Mouse (Mus musculus): ENCODE results near the gene Sh3bgrl2.

DNA sequence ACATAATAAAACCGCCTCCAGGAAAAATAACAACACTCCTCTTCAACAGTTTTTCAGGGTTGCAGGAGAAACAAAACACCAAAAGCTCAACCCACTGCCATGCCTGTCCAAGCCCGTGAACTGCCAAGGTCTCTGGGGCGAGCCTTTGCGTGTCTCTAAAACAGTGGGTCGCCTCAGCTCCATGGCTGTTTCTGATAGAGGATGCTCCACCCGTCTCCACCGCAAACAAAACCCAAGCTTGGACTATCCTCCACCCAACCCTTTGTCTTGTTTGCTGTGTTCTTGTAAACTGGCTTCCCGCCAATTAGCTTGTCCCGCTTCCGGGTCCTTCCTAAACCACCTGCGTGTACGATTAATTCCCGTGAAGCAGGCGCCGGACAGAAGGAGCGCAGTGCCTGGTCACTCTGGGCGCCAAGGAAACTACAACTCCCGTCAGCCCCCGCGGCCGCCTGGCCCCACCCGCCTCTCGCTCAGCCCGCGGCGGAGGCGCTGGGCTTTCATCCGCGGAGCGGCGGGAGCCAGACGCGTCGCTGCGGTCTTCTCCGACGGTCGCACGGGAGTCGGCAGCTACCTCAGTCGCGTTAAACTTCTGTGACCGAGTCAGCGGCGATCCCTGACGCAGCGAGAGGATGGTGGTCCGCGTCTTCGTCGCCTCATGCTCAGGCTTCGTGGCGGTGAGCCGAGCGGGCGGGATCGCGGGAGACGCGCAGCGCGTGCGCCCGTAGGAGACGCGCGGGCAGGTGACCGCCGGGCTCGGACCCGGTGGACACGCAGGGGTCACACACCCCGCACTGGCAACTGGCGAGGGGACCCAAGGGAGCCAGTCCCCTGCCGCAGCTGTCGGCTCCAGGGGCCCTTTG, at the start of gene Sh3bgrl2:
- no peak for TF ChIP-seq CTCF (IDR thresholded peaks at IDR 0.05; ENCODE audit: insufficient read depth, low read depth, low read length)
- TF ChIP-seq POLR2A (IDR thresholded peaks at IDR 0.05; ENCODE audit: insufficient read depth, low read depth, low read length): peak; percentile 86; the same call in 1 of the 2 replicates

Measured in olfactory bulb, adult 2 months (tissue).